1 mouse cellular context compared by ENCODE assay signal in genomic region chr2:164592014-164592413, GRCm38 (mm10).
A peak's percentile ranks its signal among the peaks of the same experiment; 100 is the strongest.
TF ChIP-seq lines count a peak whose summit lies in the region.

No protein-coding gene starts in this region.

TF ChIP-seq in MEL, 35 proteins besides CTCF, POLR2A, EP300 and RAD21:
- TF ChIP-seq ZC3H11A (IDR thresholded peaks at IDR 0.05; ENCODE audit: low read depth, low read length) (peak; percentile 84), MAX (IDR thresholded peaks at IDR 0.05; ENCODE audit: low read length) (no peak), SMC3 (IDR thresholded peaks at IDR 0.05; ENCODE audit: low read depth, low read length) (peak; percentile 84), CHD2 (IDR thresholded peaks at IDR 0.05; ENCODE audit: low read length) (no peak)
TF ChIP-seq in MEL: peak in this region for 2.
